Mouse (Mus musculus) midbrain, embryonic 12.5 days (tissue): ENCODE results near the gene Kif2a. TPM values are rescaled to one million over a fixed set of nuclear protein-coding genes. Genes with fewer than 3 reads are reported as not detected.
A peak's percentile ranks its signal among the peaks of the same experiment; 100 is the strongest.
"Not testable (repeated sequence)": the region's sequence is repeated elsewhere in the genome, so short reads cannot be mapped to it uniquely, and the experiment has no call there.

Source experiments
- ATAC-seq: fragments of 200-750 bp; cut with Nextera tagmentation; 2 replicates; pipeline ENCODE4 v1.8.0; 2017; ENCODE audit warnings: low read depth, moderate TSS enrichment, moderate library complexity; ENCODE audit not compliant: low FRiP score
- H3K27ac ChIP-seq: fragments of 300-500 bp; sonication (generic); replicated peaks from 2 replicates; pipeline ENCODE4 v1.5.1; 2016; ENCODE audit warnings: mild to moderate bottlenecking
- H3K27me3 ChIP-seq: fragments of 300-500 bp; sonication (generic); 2 replicates; pipeline ENCODE4 v1.6.1; 2016; ENCODE audit warnings: mild to moderate bottlenecking
- H3K36me3 ChIP-seq: fragments of 300-500 bp; sonication (generic); 2 replicates; pipeline ENCODE4 v1.6.1; 2016
- H3K4me1 ChIP-seq: fragments of 300-500 bp; sonication (generic); 2 replicates; pipeline ENCODE4 v1.6.1; 2016
- H3K4me2 ChIP-seq: fragments of 300-500 bp; sonication (generic); replicated peaks from 2 replicates; pipeline ENCODE4 v1.6.1; 2016; ENCODE audit warnings: mild to moderate bottlenecking, moderate library complexity
- H3K4me3 ChIP-seq: fragments of 300-500 bp; sonication (generic); 2 replicates; pipeline ENCODE4 v1.5.1; 2016; ENCODE audit warnings: mild to moderate bottlenecking
- H3K9ac ChIP-seq: fragments of 300-500 bp; sonication (generic); replicated peaks from 2 replicates; pipeline ENCODE4 v1.6.1; 2016; ENCODE audit warnings: mild to moderate bottlenecking, moderate library complexity
- H3K9me3 ChIP-seq: fragments of 300-500 bp; sonication (generic); 2 replicates; pipeline ENCODE4 v1.6.1; 2016; ENCODE audit warnings: mild to moderate bottlenecking
- WGBS: fragments of 180-500 bp; shearing (Covaris S2); methylation state at CpG from one replicate; pipeline ENCODE4 v1.1.7; 2016; 5-methylcytosine and 5-hydroxymethylcytosine counted together
- polyA plus RNA-seq: library from polyadenylated mRNA; unstranded; fragments of >200 nt; fragmentation: Nextera tagmentation; extraction: Ambion mirVana; gene quantifications from 2 replicates; pipeline ENCODE4 v1.2.1, GENCODE M21; 2016

Gene Kif2a
- polyA plus RNA-seq, 1 experiment from 2014 or later: 27.7 TPM

GRCm38 (mm10) chr13:107011618-107012017 lies 10.3 kb downstream of the Kif2a start:
- Histone ChIP-seq H3K4me3 (no peak overlapping the region), H3K27ac (no peak overlapping the region), H3K36me3 (peaks cover 3% of the 10 kb centered on the region; the same call in 1 of the 2 replicates), H3K4me1 (peaks cover 20% of the 10 kb centered on the region; the same call in 1 of the 2 replicates), H3K9ac (no peak overlapping the region), H3K27me3 (no peaks in the 10 kb centered on the region), H3K4me2 (no peak overlapping the region), H3K9me3 (no peaks in the 10 kb centered on the region)
- 91% methylated on average over 2 of the region's 2 CpGs for WGBS
- no peak for ATAC-seq

GRCm38 (mm10) chr13:107008174-107008573 lies 13.8 kb downstream of the Kif2a start:
- H3K27ac ChIP-seq: no peak overlapping the region
- ATAC-seq: no peak

GRCm38 (mm10) chr13:107003211-107003610 lies 18.7 kb downstream of the Kif2a start:
- no peak overlapping the region for H3K27ac ChIP-seq
- 93% methylated on average over 2 of the region's 2 CpGs for WGBS
- H3K9me3 ChIP-seq: no peaks in the 10 kb centered on the region
- ATAC-seq: no peak
- no peak overlapping the region for H3K9ac ChIP-seq
- no peaks in the 10 kb centered on the region for H3K36me3 ChIP-seq
- H3K4me1 ChIP-seq: no peaks in the 10 kb centered on the region
- no peak overlapping the region for H3K4me2 ChIP-seq
- H3K27me3 ChIP-seq: no peaks in the 10 kb centered on the region
- no peak overlapping the region for H3K4me3 ChIP-seq

More at GRCm38 (mm10) chr13:107008174-107008573, 13.8 kb downstream of the Kif2a start:
- Histone ChIP-seq H3K27me3 (no peaks in the 10 kb centered on the region), H3K9me3 (no peaks in the 10 kb centered on the region), H3K4me2 (no peak overlapping the region), H3K36me3 (no peaks in the 10 kb centered on the region), H3K9ac (no peak overlapping the region), H3K4me3 (no peak overlapping the region), H3K4me1 (peaks cover 11% of the 10 kb centered on the region; the same call in 1 of the 2 replicates)
- 86% methylated on average over 4 of the region's 4 CpGs for WGBS

- WGBS: 95% methylated on average over 5 of the region's 5 CpGs
Measured at GRCm38 (mm10) chr13:106998671-106999070, 23.3 kb downstream of the Kif2a start.

GRCm38 (mm10) chr13:106998026-106998425 lies 23.9 kb downstream of the Kif2a start:
- H3K9ac ChIP-seq: no peak overlapping the region
- ATAC-seq: no peak
- 92% methylated on average over 2 of the region's 2 CpGs for WGBS

More at GRCm38 (mm10) chr13:106998671-106999070, 23.3 kb downstream of the Kif2a start:
- Histone ChIP-seq H3K4me1 (no peaks in the 10 kb centered on the region), H3K4me2 (no peak overlapping the region), H3K27ac (no peak overlapping the region), H3K4me3 (no peak overlapping the region), H3K36me3 (no peaks in the 10 kb centered on the region), H3K9ac (no peak overlapping the region), H3K9me3 (no peaks in the 10 kb centered on the region), H3K27me3 (no peaks in the 10 kb centered on the region)
- ATAC-seq: no peak

GRCm38 (mm10) chr13:106997557-106997956 lies 24.4 kb downstream of the Kif2a start:
- 95% methylated on average over 4 of the region's 4 CpGs for WGBS
- not testable (repeated sequence) for H3K4me2 ChIP-seq, ATAC-seq, H3K4me3 ChIP-seq, H3K27me3 ChIP-seq, H3K9ac ChIP-seq, H3K36me3 ChIP-seq, H3K4me1 ChIP-seq, H3K27ac ChIP-seq, H3K9me3 ChIP-seq

More at GRCm38 (mm10) chr13:106998026-106998425, 23.9 kb downstream of the Kif2a start:
- Histone ChIP-seq H3K27ac (no peak overlapping the region), H3K9me3 (no peaks in the 10 kb centered on the region), H3K4me1 (no peaks in the 10 kb centered on the region), H3K4me2 (no peak overlapping the region), H3K4me3 (no peak overlapping the region), H3K36me3 (0 out of 2 replicates have a peak, but pooled peaks cover 5% of the 10 kb centered on the region), H3K27me3 (no peaks in the 10 kb centered on the region)

- Histone ChIP-seq H3K27me3 (no peaks in the 10 kb centered on the region), H3K4me2 (no peak overlapping the region), H3K9me3 (no peaks in the 10 kb centered on the region), H3K9ac (no peak overlapping the region), H3K4me1 (no peaks in the 10 kb centered on the region), H3K4me3 (no peak overlapping the region), H3K36me3 (peaks cover 14% of the 10 kb centered on the region; the same call in 1 of the 2 replicates), H3K27ac (no peak overlapping the region)
- no peak for ATAC-seq
- WGBS: 90% methylated on average over 2 of the region's 2 CpGs
Measured at GRCm38 (mm10) chr13:106996891-106997290, 25.0 kb downstream of the Kif2a start.

GRCm38 (mm10) chr13:106961496-106961895 lies 60.4 kb downstream of the Kif2a start:
- no peak for ATAC-seq
- Histone ChIP-seq H3K9ac (no peak overlapping the region), H3K27ac (no peak overlapping the region), H3K9me3 (no peaks in the 10 kb centered on the region), H3K27me3 (no peaks in the 10 kb centered on the region), H3K4me2 (no peak overlapping the region), H3K4me1 (no peaks in the 10 kb centered on the region), H3K4me3 (no peak overlapping the region), H3K36me3 (peaks cover 51% of the 10 kb centered on the region)
- WGBS: 93% methylated on average over 4 of the region's 4 CpGs

- no peak for ATAC-seq
- no peak overlapping the region for H3K4me3 ChIP-seq
- no peaks in the 10 kb centered on the region for H3K4me1 ChIP-seq
- H3K9ac ChIP-seq: no peak overlapping the region
- no peaks in the 10 kb centered on the region for H3K27me3 ChIP-seq
- WGBS: 86% methylated on average over 3 of the region's 3 CpGs
- H3K9me3 ChIP-seq: no peaks in the 10 kb centered on the region
- peaks cover 60% of the 10 kb centered on the region for H3K36me3 ChIP-seq
- H3K27ac ChIP-seq: no peak overlapping the region
- H3K4me2 ChIP-seq: no peak overlapping the region
Measured at GRCm38 (mm10) chr13:106960557-106960956, 61.4 kb downstream of the Kif2a start.

- no peaks in the 10 kb centered on the region for H3K4me1 ChIP-seq
- no peaks in the 10 kb centered on the region for H3K9me3 ChIP-seq
- ATAC-seq: no peak
- 92% methylated on average over 3 of the region's 3 CpGs for WGBS
- no peak overlapping the region for H3K27ac ChIP-seq
- H3K4me3 ChIP-seq: no peak overlapping the region
- peaks cover 64% of the 10 kb centered on the region for H3K36me3 ChIP-seq
- H3K9ac ChIP-seq: no peak overlapping the region
- H3K4me2 ChIP-seq: no peak overlapping the region
- no peaks in the 10 kb centered on the region for H3K27me3 ChIP-seq
Measured at GRCm38 (mm10) chr13:106958286-106958685, 63.6 kb downstream of the Kif2a start.

GRCm38 (mm10) chr13:106957554-106957953 lies 64.4 kb downstream of the Kif2a start:
- H3K27ac ChIP-seq: no peak overlapping the region
- H3K9me3 ChIP-seq: no peaks in the 10 kb centered on the region
- H3K27me3 ChIP-seq: no peaks in the 10 kb centered on the region
- H3K4me1 ChIP-seq: no peaks in the 10 kb centered on the region
- H3K4me3 ChIP-seq: no peak overlapping the region
- no peak overlapping the region for H3K9ac ChIP-seq
- WGBS: 93% methylated on average over 4 of the region's 4 CpGs
- H3K36me3 ChIP-seq: peaks cover 65% of the 10 kb centered on the region
- ATAC-seq: no peak
- no peak overlapping the region for H3K4me2 ChIP-seq

GRCm38 (mm10) chr13:106954880-106955279 lies 67.0 kb downstream of the Kif2a start:
- Histone ChIP-seq H3K9me3 (no peaks in the 10 kb centered on the region), H3K9ac (no peak overlapping the region), H3K4me1 (no peaks in the 10 kb centered on the region), H3K4me2 (no peak overlapping the region), H3K27me3 (no peaks in the 10 kb centered on the region), H3K4me3 (no peak overlapping the region), H3K27ac (no peak overlapping the region), H3K36me3 (peaks cover 72% of the 10 kb centered on the region)
- ATAC-seq: no peak
- WGBS: 91% methylated on average over 3 of the region's 3 CpGs

GRCm38 (mm10) chr13:106947583-106947982 lies 74.3 kb downstream of the Kif2a start:
- Histone ChIP-seq H3K36me3 (peaks cover 31% of the 10 kb centered on the region), H3K4me3 (peak overlapping the region; percentile 94), H3K9me3 (no peaks in the 10 kb centered on the region), H3K4me1 (peaks cover 16% of the 10 kb centered on the region), H3K4me2 (peak overlapping the region; percentile 60), H3K27ac (no peak overlapping the region), H3K27me3 (no peaks in the 10 kb centered on the region), H3K9ac (peak overlapping the region; percentile 81)
- ATAC-seq: no peak
- WGBS: 8% methylated on average over 6 of the region's 6 CpGs
